Comparison of ENCODE assay signal across 8 mouse cellular contexts in genomic region chr4:70355659-70356350, GRCm38 (mm10). TPM values are rescaled to one million over a fixed set of nuclear protein-coding genes. Genes with fewer than 3 reads are reported as not detected.
DNase-seq lines count a peak whose midpoint lies in the region; ATAC-seq lines count a peak whose summit lies in the region.
"Had no signal": no experiment of that assay in that cellular context is flagged by ENCODE, and none has a peak within 500 bp of the region (broad histone marks: within the 10 kb centered on the region; RNA-seq: fewer than 3 reads in every experiment).

No protein-coding gene starts in this region.

- no peaks in the 10 kb centered on the region for H3K4me1 ChIP-seq in intestine, embryonic 14.5 days (replicated peaks; ENCODE audit: control insufficient read depth, insufficient read depth, low read length)

- peak; percentile 70 for DNase-seq in R1 (ENCODE audit: low read depth, low spot score)
- DNase-seq in forelimb bud, embryonic 11.5 days (ENCODE audit: low read depth, low spot score), result peak; percentile 66
- DNase-seq in intestine, embryonic 14.5 days (ENCODE audit: low spot score), result peak; percentile 60
- DNase-seq in left cerebral cortex, adult 8-10 months (ENCODE audit: low spot score in 2 of 2), result peak; percentile 53 to 54
- DNase-seq in right cerebral cortex, postnatal 36 days (ENCODE audit: low spot score in 2 of 2), result peak; percentile 38 to 55

- no peaks in the 10 kb centered on the region for H3K27me3 ChIP-seq in intestine, embryonic 14.5 days (replicated peaks; ENCODE audit: control insufficient read depth, insufficient read depth, low read length)

- peaks cover 53% of the 10 kb centered on the region for H3K36me3 ChIP-seq in intestine, embryonic 14.5 days (ENCODE audit: control insufficient read depth, insufficient read depth, low read length)

- H3K27ac ChIP-seq in intestine, embryonic 14.5 days (ENCODE audit: low read depth), result no peak overlapping the region

- no peak overlapping the region for H3K9ac ChIP-seq in intestine, embryonic 14.5 days (ENCODE audit: low read length)

- H3K4me2 ChIP-seq in intestine, embryonic 14.5 days (ENCODE audit: low read length), result no peak overlapping the region

- H3K4me3 ChIP-seq in intestine, embryonic 14.5 days (ENCODE audit: low read depth, low read length), result no peak overlapping the region
- H3K4me3 ChIP-seq: myocyte had no signal

- 62% methylated on average over 9 of the region's 9 CpGs for WGBS in intestine, embryonic 14.5 days

- peak; percentile 93 for ATAC-seq in cerebellum, adult (ENCODE audit: insufficient number of reproducible peaks, low FRiP score, low TSS enrichment)
- ATAC-seq in intestine, embryonic 14.5 days (replicated peaks; ENCODE audit: low FRiP score, low TSS enrichment, low read depth), result peak; percentile 69
- ATAC-seq in megakaryocyte-erythroid progenitor cell, adult 5-6 weeks (replicated peaks; ENCODE audit: low FRiP score, low TSS enrichment, poor library complexity, severe bottlenecking), result peak; percentile 82

- H3K9me3 ChIP-seq in intestine, embryonic 14.5 days (ENCODE audit: control insufficient read depth, low read length), result no peaks in the 10 kb centered on the region

RNA-seq across cellular contexts. Expression of gene Cdk5rap2, which starts 54.4 kb away (rescaled TPM):
- polyA plus RNA-seq in intestine, embryonic 14.5 days (2014; fragmentation: Nextera tagmentation; extraction: Ambion mirVana), result 20.0 and 21.4 TPM in 2 replicates
- total RNA-seq in left cerebral cortex, adult 8-10 months (2022), result 10 to 100 TPM in 3 of 4 experiments, 1 to 10 TPM in 1; 8.0 to 12.0 (median 11.0) TPM
- total RNA-seq in megakaryocyte-erythroid progenitor cell, adult 5-6 weeks (2014; fragmentation: Nextera tagmentation), result 14.5 and 15.5 TPM in 2 replicates
- total RNA-seq in megakaryocyte-erythroid progenitor cell, adult 5-6 weeks (2017), result 19.1 and 28.2 TPM in 2 replicates
